Mouse (Mus musculus) olfactory bulb, adult 2 months (tissue): Measurements from ENCODE around the gene Cog6. TPM values are rescaled to one million over a fixed set of nuclear protein-coding genes. Genes with fewer than 3 reads are reported as not detected.

Experiments
- H3K27ac ChIP-seq: fragments of 200-500 bp; 2 replicates; pipeline ENCODE4 v1.5.1; 2012; ENCODE audit warnings: low read depth, low read length; ENCODE audit not compliant: insufficient read depth
- H3K4me1 ChIP-seq: fragments of 200-500 bp; 2 replicates; pipeline ENCODE4 v1.6.1; 2012; ENCODE audit warnings: low read length; ENCODE audit not compliant: control insufficient read depth, insufficient read depth
- H3K4me3 ChIP-seq: fragments of 200-500 bp; 2 replicates; pipeline ENCODE4 v1.5.1; 2012; ENCODE audit warnings: mild to moderate bottlenecking, low read depth, low read length, moderate library complexity; ENCODE audit not compliant: insufficient read depth
- CTCF ChIP-seq: fragments of 200-500 bp; IDR thresholded peaks from 2 replicates; pipeline ENCODE4 v1.5.1; 2012; ENCODE audit warnings: low read depth, mild to moderate bottlenecking, low read length, moderate library complexity; ENCODE audit not compliant: insufficient read depth
- POLR2A ChIP-seq: fragments of 200-500 bp; IDR thresholded peaks from 2 replicates; pipeline ENCODE4 v1.6.1; 2012; ENCODE audit warnings: mild to moderate bottlenecking, low read depth, low read length, moderate library complexity; ENCODE audit not compliant: insufficient read depth
- WGBS: fragments of 180-500 bp; shearing (Covaris S2); methylation state at CpG from one replicate; pipeline ENCODE4 v1.1.7; 2018; 5-methylcytosine and 5-hydroxymethylcytosine counted together
- polyA plus RNA-seq: library from polyadenylated mRNA; stranded (reverse); fragments of >200 nt; gene quantifications from 2 replicates; pipeline ENCODE4 v1.2.4, GENCODE M21; 2012; ENCODE audit warnings: low replicate concordance; ENCODE audit not compliant: missing spikeins, insufficient read depth, insufficient read length

The Cog6 gene
- polyA plus RNA-seq = not detected in 2 replicates

DNA sequence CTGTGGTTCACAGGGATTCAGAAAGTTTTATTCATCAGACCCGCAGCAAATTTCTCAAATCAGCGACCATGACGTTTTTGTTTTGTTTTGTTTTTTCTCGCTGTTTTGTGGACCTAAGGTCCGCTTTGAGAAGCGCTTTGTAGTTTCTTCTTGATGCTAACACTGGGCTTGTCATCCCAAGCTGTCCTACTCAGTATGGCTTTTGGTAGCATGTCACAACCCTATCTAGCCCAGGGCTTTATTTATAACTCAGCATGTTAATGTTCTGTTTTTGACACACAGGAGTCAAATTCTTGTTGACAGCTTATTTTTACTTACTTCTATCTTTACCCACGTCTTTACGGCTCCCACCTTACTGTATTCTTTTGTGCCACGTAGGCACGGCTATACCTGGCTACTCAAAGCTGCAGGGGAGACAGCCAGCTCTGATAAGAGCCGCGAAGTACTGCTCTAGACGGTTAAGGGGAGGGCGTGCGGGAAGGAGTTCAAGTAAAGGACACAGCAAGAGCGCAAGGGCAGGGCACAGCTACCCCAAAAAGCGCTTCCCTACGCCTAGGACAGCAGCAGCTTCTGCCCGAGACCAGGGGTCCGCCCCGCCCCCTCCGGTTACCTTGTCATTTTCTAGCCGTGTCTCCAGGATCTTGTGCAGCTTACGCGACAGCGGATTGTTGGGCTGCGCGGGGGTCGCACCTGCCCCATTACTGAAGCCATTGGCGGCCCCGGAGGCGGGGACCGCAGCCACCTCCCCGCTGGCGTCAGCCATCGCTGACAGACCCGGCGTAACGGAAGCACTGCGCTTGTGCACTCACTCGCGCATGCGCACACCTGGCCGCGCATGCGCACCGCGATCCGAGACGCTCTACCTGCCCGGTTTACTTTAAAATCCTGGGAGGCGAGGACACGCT lies at the start of gene Cog6:
Gene Cog6 (minus strand): TSS at position 802 of the 905 bp plus-strand sequence.
- TF ChIP-seq POLR2A (peak; percentile 88), CTCF (no peak)
- WGBS = 2% methylated on average over 53 of the region's 53 CpGs
- H3K4me1 ChIP-seq = no peaks in the 10 kb centered on the region
- H3K4me3 ChIP-seq = peak within 1 kb of the TSS; percentile 70
- H3K27ac ChIP-seq = peak within 1 kb of the TSS; percentile 6; the same call in 1 of the 2 replicates

DNA sequence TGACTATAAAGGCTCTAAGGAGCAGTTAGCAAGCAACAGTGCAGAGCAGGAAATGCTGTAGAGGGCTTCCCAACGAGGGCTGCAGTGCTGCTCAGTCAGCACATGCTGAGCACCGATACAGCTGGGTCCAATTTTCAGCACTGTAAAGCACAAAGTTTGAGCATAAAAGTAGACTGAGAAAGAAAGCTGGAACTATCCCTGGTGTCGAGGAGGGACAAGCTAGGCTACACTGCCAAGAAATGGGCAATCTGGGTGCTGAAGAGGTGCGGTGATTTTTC lies 49.0 kb upstream of the Cog6 start:
- WGBS = 50% methylated on average over 4 of the region's 4 CpGs
- Histone ChIP-seq H3K4me1 (peaks cover 5% of the 10 kb centered on the region; the same call in 1 of the 2 replicates), H3K27ac (no peak overlapping the region), H3K4me3 (no peak overlapping the region)
- TF ChIP-seq POLR2A (no peak), CTCF (no peak)

DNA sequence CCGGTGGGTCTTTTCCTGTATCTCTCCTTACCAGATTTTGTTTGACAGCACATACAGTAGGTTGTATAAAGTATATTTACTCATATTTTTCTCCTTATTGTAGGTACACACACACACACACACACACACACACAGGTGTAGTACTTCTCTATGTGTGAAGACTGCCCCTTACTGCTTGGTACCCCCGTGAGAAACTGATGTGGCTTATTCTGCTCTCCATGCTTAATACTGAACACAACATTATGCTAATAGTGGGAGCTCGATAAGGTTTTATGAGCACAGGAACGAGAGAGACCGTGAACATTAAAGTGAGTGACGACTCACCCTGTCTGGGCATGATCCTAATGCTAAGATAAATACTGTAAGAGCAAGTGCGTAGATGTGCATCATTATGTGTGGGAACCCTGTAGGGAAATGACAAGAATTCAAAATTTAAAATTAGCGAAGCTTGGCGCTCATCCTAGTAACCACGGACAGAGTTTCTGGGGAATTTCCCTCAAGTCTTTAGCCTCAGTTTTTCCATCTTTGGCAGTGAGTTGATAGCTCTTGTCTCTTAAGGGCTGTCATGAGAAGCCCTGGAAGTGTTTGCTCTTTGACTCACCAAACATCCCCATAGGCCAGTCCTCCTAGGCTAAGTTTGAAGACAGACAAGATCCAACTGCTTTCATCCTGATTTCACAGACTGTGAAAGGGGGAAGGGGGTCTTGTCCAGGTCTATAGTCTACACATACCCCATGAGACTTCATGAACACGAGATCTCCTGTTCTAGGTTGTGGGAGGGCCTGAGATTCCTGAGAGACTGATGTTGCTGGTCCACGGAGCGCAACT lies 48.4 kb upstream of the Cog6 start:
- Histone ChIP-seq H3K4me3 (no peak overlapping the region), H3K27ac (no peak overlapping the region), H3K4me1 (peaks cover 5% of the 10 kb centered on the region; the same call in 1 of the 2 replicates)
- 85% methylated on average over 13 of the region's 13 CpGs for WGBS
- TF ChIP-seq POLR2A = no peak
- TF ChIP-seq CTCF = no peak

DNA sequence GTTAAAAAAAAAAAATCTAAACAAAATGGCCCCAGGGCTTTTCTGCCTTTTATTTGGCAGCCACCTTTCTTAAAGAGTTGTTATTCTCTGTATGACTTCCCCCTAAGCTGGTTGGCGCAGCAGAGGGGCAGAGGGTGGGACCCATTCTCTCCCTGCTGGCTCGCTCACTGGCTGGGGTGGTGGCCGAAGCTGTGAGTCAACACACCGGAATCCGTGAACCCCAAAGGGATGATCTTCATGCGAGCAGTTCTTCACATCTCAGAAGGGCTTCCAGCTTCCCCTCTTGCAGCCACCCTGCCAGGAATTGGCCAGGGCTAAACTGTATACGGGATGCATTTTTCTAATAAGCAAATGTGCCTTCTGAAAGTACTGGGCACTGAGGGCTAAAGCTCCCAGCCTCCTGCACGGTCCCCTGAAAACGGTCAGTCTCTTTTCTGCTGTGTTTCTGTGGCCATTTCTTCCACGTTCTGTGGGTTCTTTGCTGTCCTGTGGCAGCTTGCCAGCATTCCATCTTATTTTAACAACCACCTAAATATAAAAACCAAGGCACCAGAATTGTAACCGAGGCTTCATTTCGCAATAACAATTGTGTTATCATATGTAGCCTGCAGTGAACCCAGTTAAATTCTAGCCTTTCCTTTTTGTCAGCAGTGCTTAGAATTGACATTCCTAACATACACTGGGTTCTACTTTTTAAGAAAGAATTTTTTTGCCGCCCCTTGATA lies 46.5 kb upstream of the Cog6 start:
- TF ChIP-seq CTCF (no peak), POLR2A (no peak)
- 56% methylated on average over 13 of the region's 13 CpGs for WGBS
- H3K4me1 ChIP-seq = peaks cover 8% of the 10 kb centered on the region; the same call in 1 of the 2 replicates
- no peak overlapping the region for H3K4me3 ChIP-seq
- no peak overlapping the region for H3K27ac ChIP-seq

DNA sequence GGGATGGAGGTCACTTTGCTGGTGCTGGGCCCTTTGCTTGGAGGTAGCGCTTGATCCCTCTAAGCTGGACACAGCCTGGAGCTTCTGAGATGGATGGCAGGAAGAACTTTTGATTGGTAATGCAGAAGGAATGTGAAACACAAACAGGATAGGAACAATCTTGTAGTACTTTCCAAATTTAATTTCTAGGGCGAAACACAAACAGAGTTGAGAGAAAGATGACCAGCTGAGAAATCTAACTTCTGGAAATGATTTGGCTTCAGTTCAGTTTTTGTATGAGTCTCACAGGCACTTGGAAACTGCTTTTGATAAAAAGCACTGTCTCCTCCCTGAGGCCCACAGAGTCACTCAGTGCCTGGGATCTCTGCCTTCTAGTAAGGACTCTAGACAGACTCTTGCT lies 42.9 kb upstream of the Cog6 start:
- TF ChIP-seq CTCF (no peak), POLR2A (no peak)
- 85% methylated on average over 2 of the region's 2 CpGs for WGBS
- Histone ChIP-seq H3K4me1 (peaks cover 10% of the 10 kb centered on the region; the same call in 1 of the 2 replicates), H3K27ac (no peak overlapping the region), H3K4me3 (no peak overlapping the region)

DNA sequence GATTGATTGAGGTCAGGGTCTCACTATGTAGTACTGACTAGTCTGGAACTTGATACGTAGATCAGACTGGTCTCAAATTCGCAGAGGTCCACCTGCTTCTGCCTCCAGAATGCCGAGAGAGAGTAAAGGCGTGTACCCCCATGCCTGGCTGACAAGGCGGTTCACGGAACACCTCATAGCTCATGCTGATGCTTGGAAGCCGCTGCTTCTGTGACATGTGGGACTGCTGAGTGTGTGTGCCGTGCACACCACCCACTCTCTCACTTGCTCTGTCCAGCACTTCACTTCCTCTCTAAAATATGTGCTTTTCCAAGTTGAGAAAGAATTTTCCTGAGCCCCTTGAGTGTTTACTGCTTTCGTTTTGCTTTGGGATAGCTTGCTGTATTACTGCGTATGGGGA lies 39.4 kb upstream of the Cog6 start:
- no peak overlapping the region for H3K27ac ChIP-seq
- no peak overlapping the region for H3K4me3 ChIP-seq
- TF ChIP-seq CTCF = no peak
- TF ChIP-seq POLR2A = no peak
- peaks cover 5% of the 10 kb centered on the region; the same call in 1 of the 2 replicates for H3K4me1 ChIP-seq
- WGBS = 85% methylated on average over 10 of the region's 10 CpGs

DNA sequence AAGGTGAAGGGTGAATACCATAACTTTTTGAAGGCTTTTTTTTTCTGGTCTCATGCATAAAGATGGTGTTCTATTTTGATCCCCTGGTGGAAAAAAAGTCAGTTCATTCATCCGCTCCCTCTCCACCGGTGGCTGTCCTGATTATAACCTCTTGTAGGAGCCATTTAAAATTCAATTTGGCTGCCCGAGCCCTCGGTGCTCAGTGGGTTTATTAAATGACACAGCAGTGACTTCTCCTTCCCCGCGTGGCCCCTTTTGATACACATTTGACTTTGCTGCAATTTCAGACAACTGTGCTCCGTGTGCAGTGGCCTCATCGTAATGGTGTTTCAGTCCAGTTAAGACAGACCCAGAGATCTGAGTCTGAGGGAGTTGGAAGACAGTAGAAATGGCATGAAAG lies 35.3 kb upstream of the Cog6 start:
- TF ChIP-seq CTCF (no peak), POLR2A (no peak)
- Histone ChIP-seq H3K4me1 (peaks cover 2% of the 10 kb centered on the region; the same call in 1 of the 2 replicates), H3K27ac (no peak overlapping the region), H3K4me3 (no peak overlapping the region)
- 41% methylated on average over 8 of the region's 8 CpGs for WGBS

DNA sequence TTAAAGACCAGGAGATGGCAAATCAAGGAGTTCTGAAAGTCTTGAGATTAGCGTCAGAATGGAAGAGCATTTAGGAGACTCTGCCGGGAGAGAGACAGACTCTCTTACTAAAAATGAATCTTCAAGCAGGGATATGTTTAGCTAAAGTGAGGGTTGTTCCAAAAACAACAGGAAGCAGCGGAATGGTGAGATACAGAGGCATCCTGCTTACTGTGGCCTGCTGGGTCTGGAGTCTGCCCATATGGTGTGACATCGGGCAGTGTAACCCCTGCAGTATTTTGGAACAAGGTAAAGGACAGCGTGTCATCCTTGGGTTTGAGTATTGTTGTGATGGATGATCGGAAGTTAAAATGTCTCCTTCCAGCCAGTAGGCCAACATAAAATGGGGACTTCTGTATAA lies 29.3 kb upstream of the Cog6 start:
- Histone ChIP-seq H3K4me3 (no peak overlapping the region), H3K27ac (no peak overlapping the region), H3K4me1 (peaks cover 4% of the 10 kb centered on the region)
- no peak for TF ChIP-seq POLR2A
- no peak for TF ChIP-seq CTCF
- WGBS = 75% methylated on average over 6 of the region's 6 CpGs

DNA sequence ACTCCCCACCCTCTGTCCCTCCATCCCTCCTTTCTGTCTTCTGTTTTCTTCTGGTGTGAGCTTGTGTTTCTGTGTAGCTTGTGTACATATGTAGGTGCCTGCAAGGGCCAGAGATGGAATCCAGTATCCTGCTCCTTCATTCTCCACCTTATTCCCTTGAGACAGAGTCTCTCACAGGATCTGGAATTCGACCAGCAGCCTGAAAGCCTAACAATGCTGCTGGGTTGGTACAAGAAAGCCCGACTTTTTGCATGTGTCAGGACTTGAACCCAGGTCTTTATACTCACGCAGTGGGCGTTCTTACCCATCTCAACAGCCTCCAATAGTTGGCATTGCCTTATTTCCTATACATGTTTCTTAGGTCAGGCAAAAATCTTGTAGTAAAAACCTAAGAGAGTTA lies 28.7 kb upstream of the Cog6 start:
- Histone ChIP-seq H3K27ac (no peak overlapping the region), H3K4me1 (peaks cover 10% of the 10 kb centered on the region), H3K4me3 (no peak overlapping the region)
- 81% methylated on average over 4 of the region's 4 CpGs for WGBS
- TF ChIP-seq POLR2A (no peak), CTCF (no peak)
